Mouse (Mus musculus) embryonic facial prominence, embryonic 10.5 days (tissue): ENCODE results near the gene Bckdhb. TPM values are rescaled to one million over a fixed set of nuclear protein-coding genes. Genes with fewer than 3 reads are reported as not detected.
"Not testable (repeated sequence)": the region's sequence is repeated elsewhere in the genome, so short reads cannot be mapped to it uniquely, and the experiment has no call there.

Source experiments
- DNase-seq: peaks from one replicate; pipeline ENCODE4 v3.0.0-alpha.2; 2017; ENCODE audit warnings: low spot score
- H3K27ac ChIP-seq: fragments of 300-500 bp; sonication (generic); replicated peaks from 2 replicates; pipeline ENCODE4 v1.5.1; 2016; ENCODE audit warnings: mild to moderate bottlenecking
- H3K27me3 ChIP-seq: fragments of 300-500 bp; sonication (generic); replicated peaks from 2 replicates; pipeline ENCODE4 v1.6.1; 2016; ENCODE audit warnings: low read depth, mild to moderate bottlenecking; ENCODE audit not compliant: poor library complexity, severe bottlenecking
- H3K36me3 ChIP-seq: fragments of 300-500 bp; sonication (generic); replicated peaks from 2 replicates; pipeline ENCODE4 v1.6.1; 2016; ENCODE audit warnings: mild to moderate bottlenecking, moderate library complexity
- H3K4me1 ChIP-seq: fragments of 300-500 bp; sonication (generic); 2 replicates; pipeline ENCODE4 v1.6.1; 2016
- H3K4me3 ChIP-seq: fragments of 300-500 bp; sonication (generic); 2 replicates; pipeline ENCODE4 v1.5.1; 2016; ENCODE audit warnings: mild to moderate bottlenecking, moderate library complexity
- H3K9me3 ChIP-seq: fragments of 300-500 bp; sonication (generic); 2 replicates; pipeline ENCODE4 v1.6.1; 2016; ENCODE audit warnings: mild to moderate bottlenecking
- WGBS: fragments of 180-500 bp; shearing (Covaris S2); methylation state at CpG from one replicate; pipeline ENCODE4 v1.1.7; 2016; 5-methylcytosine and 5-hydroxymethylcytosine counted together
- polyA plus RNA-seq: library from polyadenylated mRNA; unstranded; fragments of >200 nt; fragmentation: Nextera tagmentation; extraction: Ambion mirVana; gene quantifications from 2 replicates; pipeline ENCODE4 v1.2.1, GENCODE M21; 2016

Gene Bckdhb
- polyA plus RNA-seq, 1 experiment from 2014 or later: 64.9 TPM

GRCm38 (mm10) chr9:83969326-83969725, 44.4 kb downstream of the Bckdhb start:
- Histone ChIP-seq H3K36me3 (no peaks in the 10 kb centered on the region), H3K27ac (no peak overlapping the region)

GRCm38 (mm10) chr9:83973467-83973866, 48.5 kb downstream of the Bckdhb start:
- H3K36me3 ChIP-seq: no peaks in the 10 kb centered on the region; the same call in 1 of the 2 replicates
- DNase-seq: no peak
- H3K4me3 ChIP-seq: no peak overlapping the region
- no peaks in the 10 kb centered on the region for H3K27me3 ChIP-seq
- 92% methylated on average over 2 of the region's 2 CpGs for WGBS
- H3K9me3 ChIP-seq: no peaks in the 10 kb centered on the region
- H3K4me1 ChIP-seq: no peaks in the 10 kb centered on the region
- no peak overlapping the region for H3K27ac ChIP-seq

More at GRCm38 (mm10) chr9:83969326-83969725, 44.4 kb downstream of the Bckdhb start:
- no peaks in the 10 kb centered on the region for H3K27me3 ChIP-seq
- H3K9me3 ChIP-seq: no peaks in the 10 kb centered on the region
- no peak for DNase-seq
- no peaks in the 10 kb centered on the region for H3K4me1 ChIP-seq
- WGBS: 87% methylated on average over 7 of the region's 7 CpGs
- no peak overlapping the region for H3K4me3 ChIP-seq

GRCm38 (mm10) chr9:83975811-83976210, 50.9 kb downstream of the Bckdhb start:
- H3K4me3 ChIP-seq: no peak overlapping the region
- no peak overlapping the region for H3K27ac ChIP-seq
- H3K9me3 ChIP-seq: no peaks in the 10 kb centered on the region
- DNase-seq: no peak
- no peaks in the 10 kb centered on the region for H3K4me1 ChIP-seq
- WGBS: 88% methylated on average over 2 of the region's 2 CpGs
- H3K27me3 ChIP-seq: no peaks in the 10 kb centered on the region
- no peaks in the 10 kb centered on the region; the same call in 1 of the 2 replicates for H3K36me3 ChIP-seq

- H3K9me3 ChIP-seq: no peaks in the 10 kb centered on the region
- no peaks in the 10 kb centered on the region; the same call in 1 of the 2 replicates for H3K36me3 ChIP-seq
- no peak overlapping the region for H3K4me3 ChIP-seq
- DNase-seq: no peak
- H3K4me1 ChIP-seq: no peaks in the 10 kb centered on the region
- H3K27ac ChIP-seq: no peak overlapping the region
- no peaks in the 10 kb centered on the region for H3K27me3 ChIP-seq
- 79% methylated on average over 7 of the region's 7 CpGs for WGBS
Measured at GRCm38 (mm10) chr9:83981234-83981633, 56.3 kb downstream of the Bckdhb start.

- H3K4me3 ChIP-seq: no peak overlapping the region
- H3K27ac ChIP-seq: no peak overlapping the region
- H3K9me3 ChIP-seq: peaks cover 6% of the 10 kb centered on the region; the same call in 1 of the 2 replicates
- no peaks in the 10 kb centered on the region for H3K4me1 ChIP-seq
- DNase-seq: no peak
- WGBS: 90% methylated on average over 2 of the region's 2 CpGs
- H3K36me3 ChIP-seq: peaks cover 9% of the 10 kb centered on the region
- no peaks in the 10 kb centered on the region for H3K27me3 ChIP-seq
Measured at GRCm38 (mm10) chr9:84008961-84009360, 84.0 kb downstream of the Bckdhb start.

GRCm38 (mm10) chr9:84011146-84011545, 86.2 kb downstream of the Bckdhb start:
- Histone ChIP-seq H3K27ac (no peak overlapping the region), H3K36me3 (0 out of 2 replicates have a peak, but pooled peaks cover 2% of the 10 kb centered on the region), H3K4me1 (no peaks in the 10 kb centered on the region), H3K4me3 (no peak overlapping the region), H3K9me3 (no peaks in the 10 kb centered on the region), H3K27me3 (no peaks in the 10 kb centered on the region)
- no peak for DNase-seq

GRCm38 (mm10) chr9:84018141-84018540, 93.2 kb downstream of the Bckdhb start:
- not testable (repeated sequence) for H3K9me3 ChIP-seq, H3K4me3 ChIP-seq, H3K4me1 ChIP-seq, H3K27ac ChIP-seq, H3K36me3 ChIP-seq, H3K27me3 ChIP-seq, DNase-seq
- 91% methylated on average over 8 of the region's 8 CpGs for WGBS

- H3K9me3 ChIP-seq: no peaks in the 10 kb centered on the region
- WGBS: 82% methylated on average over 2 of the region's 2 CpGs
- H3K36me3 ChIP-seq: no peaks in the 10 kb centered on the region; the same call in 1 of the 2 replicates
- no peaks in the 10 kb centered on the region for H3K4me1 ChIP-seq
- no peak for DNase-seq
- H3K27me3 ChIP-seq: no peaks in the 10 kb centered on the region
- no peak overlapping the region for H3K4me3 ChIP-seq
- no peak overlapping the region for H3K27ac ChIP-seq
Measured at GRCm38 (mm10) chr9:84019627-84020026, 94.7 kb downstream of the Bckdhb start.

- no peak for DNase-seq
- H3K4me1 ChIP-seq: no peaks in the 10 kb centered on the region
- no peaks in the 10 kb centered on the region for H3K9me3 ChIP-seq
- no peak overlapping the region for H3K27ac ChIP-seq
- no peaks in the 10 kb centered on the region for H3K27me3 ChIP-seq
- H3K36me3 ChIP-seq: no peaks in the 10 kb centered on the region; the same call in 1 of the 2 replicates
- no peak overlapping the region for H3K4me3 ChIP-seq
- 83% methylated on average over 6 of the region's 6 CpGs for WGBS
Measured at GRCm38 (mm10) chr9:84021189-84021588, 96.2 kb downstream of the Bckdhb start.

- Histone ChIP-seq H3K36me3 (no peaks in the 10 kb centered on the region; the same call in 1 of the 2 replicates), H3K9me3 (no peaks in the 10 kb centered on the region)
- WGBS: 89% methylated on average over 2 of the region's 2 CpGs
Measured at GRCm38 (mm10) chr9:84028120-84028519, 103.2 kb downstream of the Bckdhb start.

GRCm38 (mm10) chr9:84030691-84031290, 105.8 kb downstream of the Bckdhb start:
- WGBS: 62% methylated on average over 6 of the region's 6 CpGs

More at GRCm38 (mm10) chr9:84028120-84028519, 103.2 kb downstream of the Bckdhb start:
- Histone ChIP-seq H3K27ac (no peak overlapping the region), H3K27me3 (no peaks in the 10 kb centered on the region), H3K4me3 (no peak overlapping the region), H3K4me1 (peaks cover 20% of the 10 kb centered on the region)
- no peak for DNase-seq

GRCm38 (mm10) chr9:84031406-84031805, 106.5 kb downstream of the Bckdhb start:
- no peak overlapping the region for H3K4me3 ChIP-seq
- H3K36me3 ChIP-seq: no peaks in the 10 kb centered on the region
- H3K9me3 ChIP-seq: no peaks in the 10 kb centered on the region
- WGBS: 89% methylated on average over 6 of the region's 6 CpGs
- DNase-seq: no peak
- peaks cover 24% of the 10 kb centered on the region for H3K4me1 ChIP-seq
- H3K27ac ChIP-seq: no peak overlapping the region
- no peaks in the 10 kb centered on the region for H3K27me3 ChIP-seq

More at GRCm38 (mm10) chr9:84030691-84031290, 105.8 kb downstream of the Bckdhb start:
- Histone ChIP-seq H3K27ac (no peak overlapping the region), H3K36me3 (no peaks in the 10 kb centered on the region), H3K27me3 (no peaks in the 10 kb centered on the region), H3K4me3 (no peak overlapping the region), H3K4me1 (peaks cover 24% of the 10 kb centered on the region), H3K9me3 (no peaks in the 10 kb centered on the region)
- no peak for DNase-seq

- no peaks in the 10 kb centered on the region for H3K9me3 ChIP-seq
- no peaks in the 10 kb centered on the region for H3K36me3 ChIP-seq
- H3K27me3 ChIP-seq: no peaks in the 10 kb centered on the region
- peak overlapping the region; percentile 8; the same call in 1 of the 2 replicates for H3K4me3 ChIP-seq
- 18% methylated on average over 19 of the region's 19 CpGs for WGBS
- DNase-seq: peak; percentile 30
- peak overlapping the region; percentile 10; the same call in 1 of the 2 replicates for H3K27ac ChIP-seq
- peaks cover 24% of the 10 kb centered on the region for H3K4me1 ChIP-seq
Measured at GRCm38 (mm10) chr9:84032669-84033341, 107.9 kb downstream of the Bckdhb start.
